Mouse (Mus musculus) cerebellum, postnatal 14 days (tissue): ENCODE measurements around the gene ccdc198.

ENCODE experiments used
- DNase-seq, 2 experiments: peaks; one replicate each; pipeline ENCODE4 v3.0.0; 2021; ENCODE audit warnings: mixed read lengths in 2 of 2

Gene ccdc198

GRCm38 (mm10) chr14:49186270-49186669, 59.0 kb downstream of the ccdc198 start:
- no peak for DNase-seq

GRCm38 (mm10) chr14:49179736-49180135, 65.5 kb downstream of the ccdc198 start:
- no peak for DNase-seq

- DNase-seq, result no peak
Observed at GRCm38 (mm10) chr14:49173290-49174135, 71.8 kb downstream of the ccdc198 start.

GRCm38 (mm10) chr14:49172582-49172988, 72.7 kb downstream of the ccdc198 start:
- peak; percentile 66 to 71 for DNase-seq

- peak; percentile 95 to 96 for DNase-seq
Observed at GRCm38 (mm10) chr14:49171867-49172581, 73.2 kb downstream of the ccdc198 start, which contains the start of gene Naa30. Naa30 (plus strand) TSS chr14:49172226.

GRCm38 (mm10) chr14:49171286-49171685, 74.0 kb downstream of the ccdc198 start:
- no peak for DNase-seq
